ENCODE assay signal across 8 mouse cellular contexts in genomic region chr8:104442299-104443124, GRCm38 (mm10). TPM values are rescaled to one million over a fixed set of nuclear protein-coding genes. Genes with fewer than 3 reads are reported as not detected.
DNase-seq lines count a peak whose midpoint lies in the region; ATAC-seq and TF ChIP-seq lines count a peak whose summit lies in the region.

Gene Dync1li2, minus strand, starts transcription at chr8:104443047.

- no peaks in the 10 kb centered on the region for H3K9me3 ChIP-seq in embryonic facial prominence, embryonic 15.5 days (replicated peaks)
- no peaks in the 10 kb centered on the region for H3K9me3 ChIP-seq in kidney, embryonic 14.5 days (ENCODE audit: control insufficient read depth, low read length)

- peak within 1 kb of the TSS; percentile 80 for H3K9ac ChIP-seq in embryonic facial prominence, embryonic 15.5 days
- peak within 1 kb of the TSS; percentile 93 for H3K9ac ChIP-seq in kidney, embryonic 14.5 days (ENCODE audit: low read depth, low read length)

- peak; percentile 90 for TF ChIP-seq CTCF in bone marrow, adult 2 months (IDR thresholded peaks at IDR 0.05; ENCODE audit: control insufficient read depth, insufficient read depth, low read length)

- H3K4me1 ChIP-seq in bone marrow, adult 2 months (ENCODE audit: control insufficient read depth, insufficient read depth, low read length), result peaks cover 4% of the 10 kb centered on the region
- peaks cover 15% of the 10 kb centered on the region for H3K4me1 ChIP-seq in embryonic facial prominence, embryonic 15.5 days
- peaks cover 9% of the 10 kb centered on the region for H3K4me1 ChIP-seq in kidney, embryonic 14.5 days (ENCODE audit: control insufficient read depth, insufficient read depth, low read length)

- TF ChIP-seq POLR2A in bone marrow, adult 2 months (IDR thresholded peaks at IDR 0.05; ENCODE audit: borderline replicate concordance, control insufficient read depth, low read depth, low read length), result peak; percentile 64; the same call in 1 of the 2 replicates

- H3K4me3 ChIP-seq in bone marrow, adult 2 months (replicated peaks; ENCODE audit: control insufficient read depth, low read depth, low read length), result peak within 1 kb of the TSS; percentile 98
- peak within 1 kb of the TSS; percentile 97 for H3K4me3 ChIP-seq in embryonic facial prominence, embryonic 15.5 days (replicated peaks)
- peak within 1 kb of the TSS; percentile 94 for H3K4me3 ChIP-seq in kidney, embryonic 14.5 days (ENCODE audit: low read length)

- under 1% methylated on average over 75 of the region's 75 CpGs for WGBS in bone marrow, adult 2 months
- WGBS in embryonic facial prominence, embryonic 15.5 days, result under 1% methylated on average over 73 of the region's 75 CpGs
- under 1% methylated on average over 75 of the region's 75 CpGs for WGBS in kidney, embryonic 14.5 days

- no peaks in the 10 kb centered on the region for H3K27me3 ChIP-seq in embryonic facial prominence, embryonic 15.5 days
- H3K27me3 ChIP-seq in kidney, embryonic 14.5 days (ENCODE audit: control insufficient read depth, insufficient read depth, low read length), result no peaks in the 10 kb centered on the region

- ATAC-seq in embryonic facial prominence, embryonic 15.5 days (ENCODE audit: insufficient number of reproducible peaks, low FRiP score, low TSS enrichment, low read depth), result peak; percentile 83
- ATAC-seq in kidney, embryonic 14.5 days (ENCODE audit: low FRiP score, low TSS enrichment), result peak; percentile 91
- ATAC-seq in monocyte, adult 5-6 weeks (replicated peaks; ENCODE audit: insufficient number of reproducible peaks, low FRiP score, low TSS enrichment, poor library complexity, severe bottlenecking), result peak; percentile 87

- peak within 1 kb of the TSS; percentile 81 for H3K4me2 ChIP-seq in embryonic facial prominence, embryonic 15.5 days (replicated peaks)
- H3K4me2 ChIP-seq in kidney, embryonic 14.5 days (replicated peaks; ENCODE audit: low read depth, low read length), result peak within 1 kb of the TSS; percentile 85

- H3K36me3 ChIP-seq in embryonic facial prominence, embryonic 15.5 days, result peaks cover 28% of the 10 kb centered on the region
- peaks cover 30% of the 10 kb centered on the region for H3K36me3 ChIP-seq in kidney, embryonic 14.5 days (ENCODE audit: control insufficient read depth, insufficient read depth, low read length)

- peak within 1 kb of the TSS; percentile 96 for H3K27ac ChIP-seq in bone marrow, adult 2 months (ENCODE audit: control insufficient read depth, insufficient read depth, low read depth, low read length, poor library complexity)
- peak within 1 kb of the TSS; percentile 81 for H3K27ac ChIP-seq in embryonic facial prominence, embryonic 15.5 days (replicated peaks)
- H3K27ac ChIP-seq in kidney, embryonic 14.5 days (ENCODE audit: low read depth, low read length), result peak within 1 kb of the TSS; percentile 84

- DNase-seq in 416B (ENCODE audit: low read depth) (peak; percentile 87), liver (peak; percentile 93)
- peak; percentile 83 to 92 for DNase-seq in heart, adult 9 months (ENCODE audit: low spot score in 2 of 2)
- peak; percentile 91 to 98 for DNase-seq in spleen, postnatal 4 days (ENCODE audit: low spot score in 2 of 2)

RNA-seq across cellular contexts. Expression of gene Dync1li2, which starts in this region (rescaled TPM):
- polyA plus RNA-seq in bone marrow, adult 2 months (2011; ENCODE audit: insufficient read depth, insufficient read length, low replicate concordance, missing spikeins), result 25.4 and 28.5 TPM in 2 replicates
- polyA plus RNA-seq in embryonic facial prominence, embryonic 15.5 days (2015; fragmentation: Nextera tagmentation; extraction: Ambion mirVana), result 63.0 and 66.3 TPM in 2 replicates
- 25.8 and 56.6 TPM in 2 replicates for polyA plus RNA-seq in kidney, embryonic 14.5 days (2014; fragmentation: Nextera tagmentation; extraction: Ambion mirVana)
- total RNA-seq in monocyte, adult 5-6 weeks (2017), result 57.3 to 86.0 TPM (median 57.8 TPM) in 3 replicates

Comparison
In these comparisons a context has a peak if more than half of its experiments do, and no peak if none do; other contexts are left out.
1. Peak in every context shown above with its lines: DNase-seq, ATAC-seq, H3K4me3 ChIP-seq and H3K27ac ChIP-seq.